Mouse (Mus musculus): ENCODE results near the gene Kcnk10. TPM values are rescaled to one million over a fixed set of nuclear protein-coding genes. Genes with fewer than 3 reads are reported as not detected.

Gene Kcnk10
- polyA plus RNA-seq, 1 experiment from 2014 or later, result 1.1 TPM

DNA sequence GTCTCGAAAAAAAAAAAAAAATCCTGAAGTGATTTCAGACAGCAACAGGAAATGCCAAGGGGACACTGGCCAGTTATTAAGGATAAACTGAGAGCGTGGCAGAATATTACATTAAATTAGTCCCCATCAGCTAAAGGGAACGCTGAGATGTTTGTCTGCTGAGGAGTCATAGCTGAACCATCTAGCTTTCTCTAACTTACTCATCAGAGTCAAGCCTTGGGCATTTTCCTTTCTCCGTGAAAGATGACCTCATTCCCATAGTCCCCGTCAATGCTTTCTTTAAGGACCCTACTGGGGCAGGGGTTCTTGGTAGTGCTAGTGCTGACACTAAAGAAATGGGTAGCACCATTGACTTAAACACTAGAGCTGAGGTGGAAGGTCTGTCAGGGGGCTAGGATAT is 106.9 kb downstream of the Kcnk10 start:
- WGBS, result 70% methylated on average over 5 of the region's 5 CpGs

GRCm38 (mm10) chr12:98470097-98470496 is 108.0 kb downstream of the Kcnk10 start:
- H3K9ac ChIP-seq, result no peak overlapping the region
- no peaks in the 10 kb centered on the region for H3K27me3 ChIP-seq (replicated peaks)
- H3K9me3 ChIP-seq, result no peaks in the 10 kb centered on the region
- H3K27ac ChIP-seq, result no peak overlapping the region
- no peak overlapping the region for H3K4me2 ChIP-seq (replicated peaks)
- WGBS, result 80% methylated on average over 3 of the region's 3 CpGs
- no peaks in the 10 kb centered on the region for H3K4me1 ChIP-seq (replicated peaks)
- H3K36me3 ChIP-seq, result no peaks in the 10 kb centered on the region
- H3K4me3 ChIP-seq (replicated peaks), result no peak overlapping the region
- ATAC-seq, result no peak

More for the DNA sequence above, 106.9 kb downstream of the Kcnk10 start:
- no peaks in the 10 kb centered on the region for H3K36me3 ChIP-seq
- H3K9me3 ChIP-seq, result no peaks in the 10 kb centered on the region
- H3K27ac ChIP-seq, result no peak overlapping the region
- ATAC-seq, result no peak
- H3K4me2 ChIP-seq (replicated peaks), result no peak overlapping the region
- H3K4me3 ChIP-seq (replicated peaks), result no peak overlapping the region
- no peaks in the 10 kb centered on the region for H3K4me1 ChIP-seq (replicated peaks)
- no peak overlapping the region for H3K9ac ChIP-seq
- H3K27me3 ChIP-seq (replicated peaks), result no peaks in the 10 kb centered on the region

DNA sequence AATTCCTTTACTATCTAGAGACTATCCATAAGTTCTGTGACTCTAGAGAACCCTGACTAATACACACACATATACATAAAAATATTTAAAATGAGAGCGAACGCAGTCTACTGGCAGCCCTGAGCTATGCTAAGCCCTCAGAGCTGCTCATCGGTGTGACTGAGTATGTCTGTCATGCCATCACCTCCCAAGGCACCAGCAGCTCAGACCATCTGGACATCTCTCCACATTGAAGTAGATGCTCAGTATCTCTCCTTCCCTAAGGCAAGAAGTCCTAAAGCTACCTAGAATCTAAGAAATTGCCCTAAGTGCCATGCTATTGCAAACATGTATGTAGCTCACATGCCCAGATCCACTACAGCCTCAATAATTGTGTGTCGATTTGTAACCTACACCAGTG is 110.3 kb downstream of the Kcnk10 start:
- Histone ChIP-seq H3K9ac (no peak overlapping the region), H3K4me1 (replicated peaks) (no peaks in the 10 kb centered on the region), H3K27ac (no peak overlapping the region), H3K4me3 (replicated peaks) (no peak overlapping the region), H3K4me2 (replicated peaks) (no peak overlapping the region), H3K9me3 (no peaks in the 10 kb centered on the region), H3K27me3 (replicated peaks) (no peaks in the 10 kb centered on the region), H3K36me3 (no peaks in the 10 kb centered on the region)
- 91% methylated on average over 4 of the region's 4 CpGs for WGBS
- ATAC-seq, result no peak

GRCm38 (mm10) chr12:98459889-98460288 is 118.2 kb downstream of the Kcnk10 start:
- no peaks in the 10 kb centered on the region for H3K36me3 ChIP-seq
- no peak overlapping the region for H3K4me2 ChIP-seq (replicated peaks)
- H3K27ac ChIP-seq, result no peak overlapping the region
- no peaks in the 10 kb centered on the region for H3K4me1 ChIP-seq (replicated peaks)
- no peak overlapping the region for H3K4me3 ChIP-seq (replicated peaks)
- H3K9ac ChIP-seq, result no peak overlapping the region
- H3K9me3 ChIP-seq, result no peaks in the 10 kb centered on the region
- ATAC-seq, result no peak
- H3K27me3 ChIP-seq (replicated peaks), result no peaks in the 10 kb centered on the region
- 44% methylated on average over 3 of the region's 3 CpGs for WGBS

GRCm38 (mm10) chr12:98458944-98459343 is 119.2 kb downstream of the Kcnk10 start:
- no peak overlapping the region for H3K9ac ChIP-seq
- ATAC-seq, result no peak
- no peaks in the 10 kb centered on the region for H3K4me1 ChIP-seq (replicated peaks)
- no peak overlapping the region for H3K4me2 ChIP-seq (replicated peaks)
- H3K36me3 ChIP-seq, result no peaks in the 10 kb centered on the region
- no peaks in the 10 kb centered on the region for H3K27me3 ChIP-seq (replicated peaks)
- H3K27ac ChIP-seq, result no peak overlapping the region
- WGBS, result 93% methylated on average over 4 of the region's 4 CpGs
- no peak overlapping the region for H3K4me3 ChIP-seq (replicated peaks)
- H3K9me3 ChIP-seq, result no peaks in the 10 kb centered on the region

DNA sequence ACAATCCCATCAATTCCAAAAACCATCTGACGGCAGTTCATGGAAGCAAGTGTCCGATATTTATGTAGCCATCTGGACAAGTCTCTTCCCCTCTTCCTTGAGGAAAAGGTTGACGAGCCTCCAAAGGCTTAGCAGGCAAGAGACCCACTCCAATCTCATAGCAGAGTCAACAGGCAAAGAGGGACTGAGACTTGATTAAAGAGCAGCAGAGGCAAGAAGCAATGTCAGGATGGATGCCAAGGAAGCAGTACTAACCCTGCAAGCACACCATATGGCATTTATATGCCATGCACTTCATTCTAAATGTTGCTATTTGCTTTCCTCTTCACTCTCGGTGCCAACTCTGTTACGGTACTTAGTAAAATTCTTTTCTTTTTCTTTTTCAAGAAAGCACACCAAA is 119.6 kb downstream of the Kcnk10 start:
- Histone ChIP-seq H3K27ac (no peak overlapping the region), H3K4me1 (replicated peaks) (no peaks in the 10 kb centered on the region), H3K27me3 (replicated peaks) (no peaks in the 10 kb centered on the region), H3K4me3 (replicated peaks) (no peak overlapping the region), H3K36me3 (no peaks in the 10 kb centered on the region), H3K4me2 (replicated peaks) (no peak overlapping the region), H3K9ac (no peak overlapping the region), H3K9me3 (no peaks in the 10 kb centered on the region)
- 84% methylated on average over 5 of the region's 5 CpGs for WGBS
- no peak for ATAC-seq

DNA sequence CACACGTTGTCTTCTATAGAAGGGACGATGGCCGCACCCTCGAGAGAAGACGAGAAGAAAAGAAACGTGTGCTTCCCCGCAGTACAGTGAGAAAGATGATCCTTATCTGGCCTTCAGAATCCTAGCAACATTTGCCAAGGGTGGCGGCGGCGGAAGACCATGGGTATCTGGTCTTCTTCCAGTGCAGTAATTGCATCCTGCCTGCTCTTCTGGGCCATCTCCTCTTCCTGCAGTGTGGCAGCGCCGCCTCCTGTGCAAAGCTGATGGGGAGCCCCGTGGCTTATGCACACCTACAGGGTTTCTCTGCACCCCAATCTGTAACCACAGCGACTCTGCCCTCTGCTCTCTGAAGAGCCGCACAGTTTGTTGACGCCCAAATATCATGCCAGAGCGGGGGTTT is 124.9 kb downstream of the Kcnk10 start:
- Histone ChIP-seq H3K9ac (no peak overlapping the region), H3K9me3 (no peaks in the 10 kb centered on the region), H3K4me2 (replicated peaks) (no peak overlapping the region), H3K4me1 (replicated peaks) (no peaks in the 10 kb centered on the region), H3K4me3 (replicated peaks) (no peak overlapping the region), H3K27ac (no peak overlapping the region), H3K27me3 (replicated peaks) (no peaks in the 10 kb centered on the region), H3K36me3 (no peaks in the 10 kb centered on the region)
- ATAC-seq, result no peak
- WGBS, result 79% methylated on average over 17 of the region's 17 CpGs

- H3K4me1 ChIP-seq (replicated peaks), result no peaks in the 10 kb centered on the region
- 81% methylated on average over 7 of the region's 7 CpGs for WGBS
- H3K27me3 ChIP-seq (replicated peaks), result no peaks in the 10 kb centered on the region
- ATAC-seq, result no peak
- H3K9ac ChIP-seq, result no peak overlapping the region
- H3K9me3 ChIP-seq, result no peaks in the 10 kb centered on the region
- no peak overlapping the region for H3K27ac ChIP-seq
- no peak overlapping the region for H3K4me2 ChIP-seq (replicated peaks)
- no peak overlapping the region for H3K4me3 ChIP-seq (replicated peaks)
- H3K36me3 ChIP-seq, result no peaks in the 10 kb centered on the region
Measured at GRCm38 (mm10) chr12:98452646-98453045, 125.5 kb downstream of the Kcnk10 start.

DNA sequence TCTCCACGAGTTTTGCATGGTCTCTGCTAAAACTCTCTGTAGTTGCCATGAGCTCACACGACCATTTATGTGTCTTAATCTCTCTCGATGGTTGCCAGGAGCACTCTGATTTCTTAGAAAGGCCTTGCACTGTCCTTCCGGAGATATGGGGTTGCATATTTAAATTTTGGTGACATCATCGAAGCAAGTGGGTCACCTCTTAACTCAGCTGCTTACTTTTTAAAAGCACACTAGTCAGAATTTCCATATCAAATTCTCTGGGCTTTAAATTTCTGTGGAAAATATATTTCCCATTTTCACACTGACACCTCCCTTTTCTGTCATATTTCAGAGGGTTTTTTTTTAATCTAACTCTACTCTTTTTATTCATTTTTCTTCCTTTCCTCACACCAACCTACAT is 132.5 kb downstream of the Kcnk10 start:
- Histone ChIP-seq H3K36me3 (no peaks in the 10 kb centered on the region), H3K4me2 (replicated peaks) (no peak overlapping the region), H3K9ac (no peak overlapping the region), H3K9me3 (no peaks in the 10 kb centered on the region), H3K4me3 (replicated peaks) (no peak overlapping the region), H3K27ac (no peak overlapping the region), H3K27me3 (replicated peaks) (no peaks in the 10 kb centered on the region), H3K4me1 (replicated peaks) (no peaks in the 10 kb centered on the region)
- ATAC-seq, result no peak
- 70% methylated on average over 5 of the region's 5 CpGs for WGBS

DNA sequence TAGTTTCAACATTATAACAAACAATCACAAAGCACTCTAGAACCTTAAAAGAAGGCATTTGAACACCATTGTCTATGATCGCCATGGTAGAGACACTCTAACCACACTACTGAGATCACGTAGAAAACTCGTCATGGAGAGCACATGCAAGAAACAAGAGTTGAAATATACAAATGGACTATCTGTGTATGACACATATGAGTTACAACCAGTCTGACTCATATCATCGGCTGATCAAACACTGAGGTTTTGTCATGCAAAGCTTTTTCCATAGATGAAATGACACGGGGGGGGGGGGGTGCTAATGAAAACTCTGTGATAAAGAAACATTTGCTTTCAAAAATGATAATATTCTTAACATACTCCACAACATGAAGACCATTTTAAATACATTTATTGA is 133.2 kb downstream of the Kcnk10 start:
- Histone ChIP-seq H3K4me1 (replicated peaks) (no peaks in the 10 kb centered on the region), H3K27ac (no peak overlapping the region), H3K4me2 (replicated peaks) (no peak overlapping the region), H3K9me3 (no peaks in the 10 kb centered on the region), H3K4me3 (replicated peaks) (no peak overlapping the region), H3K36me3 (no peaks in the 10 kb centered on the region), H3K27me3 (replicated peaks) (no peaks in the 10 kb centered on the region), H3K9ac (no peak overlapping the region)
- ATAC-seq, result no peak
- 88% methylated on average over 5 of the region's 5 CpGs for WGBS

DNA sequence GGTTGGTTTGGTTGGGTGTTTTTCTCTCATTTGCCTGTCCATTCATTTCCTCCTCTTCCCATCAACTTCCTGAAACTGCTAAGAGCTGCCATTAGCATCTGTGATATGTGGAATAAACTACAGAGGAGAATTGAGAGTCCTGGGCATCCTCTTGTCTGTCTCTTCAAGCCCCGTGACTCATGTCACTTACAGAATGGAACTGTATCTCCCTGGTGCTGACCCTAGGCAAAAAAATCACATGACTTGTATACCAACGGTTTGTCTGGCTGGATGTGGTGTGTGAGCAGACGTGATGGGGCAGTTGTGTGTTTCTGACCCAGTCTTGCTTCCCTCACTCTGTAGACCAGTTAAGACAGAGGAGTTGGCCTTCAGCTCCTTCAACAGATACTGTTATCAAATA is 134.4 kb downstream of the Kcnk10 start:
- no peak overlapping the region for H3K4me2 ChIP-seq (replicated peaks)
- ATAC-seq, result no peak
- no peak overlapping the region for H3K27ac ChIP-seq
- H3K9me3 ChIP-seq, result no peaks in the 10 kb centered on the region
- no peak overlapping the region for H3K9ac ChIP-seq
- no peaks in the 10 kb centered on the region for H3K4me1 ChIP-seq (replicated peaks)
- 82% methylated on average over 3 of the region's 3 CpGs for WGBS
- H3K36me3 ChIP-seq, result no peaks in the 10 kb centered on the region
- no peak overlapping the region for H3K4me3 ChIP-seq (replicated peaks)
- no peaks in the 10 kb centered on the region for H3K27me3 ChIP-seq (replicated peaks)

DNA sequence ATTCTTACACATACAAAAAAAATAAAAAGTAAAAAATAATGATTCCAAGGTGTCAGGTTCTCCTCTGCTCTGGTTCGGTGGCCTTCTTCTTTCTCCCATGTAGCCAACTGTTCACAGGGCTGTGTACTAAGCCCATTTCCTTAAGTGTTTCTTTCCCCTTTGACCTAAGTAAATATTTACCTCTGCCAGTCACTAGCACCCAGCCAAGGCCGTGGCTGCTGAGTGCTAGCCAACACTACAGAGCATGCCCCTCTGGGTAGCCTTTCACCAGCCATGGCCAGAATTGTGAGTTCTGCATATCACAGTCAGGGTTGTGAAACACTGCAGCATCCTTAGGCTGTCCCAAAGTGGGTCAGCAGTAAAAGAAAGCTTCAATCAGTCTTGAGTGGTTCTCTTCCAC is 140.0 kb downstream of the Kcnk10 start:
- Histone ChIP-seq H3K27ac (no peak overlapping the region), H3K9me3 (no peaks in the 10 kb centered on the region), H3K27me3 (replicated peaks) (no peaks in the 10 kb centered on the region), H3K9ac (no peak overlapping the region), H3K4me3 (replicated peaks) (no peak overlapping the region), H3K4me2 (replicated peaks) (no peak overlapping the region), H3K36me3 (no peaks in the 10 kb centered on the region), H3K4me1 (replicated peaks) (no peaks in the 10 kb centered on the region)
- WGBS, result 15% methylated on average over 2 of the region's 2 CpGs
- no peak for ATAC-seq

DNA sequence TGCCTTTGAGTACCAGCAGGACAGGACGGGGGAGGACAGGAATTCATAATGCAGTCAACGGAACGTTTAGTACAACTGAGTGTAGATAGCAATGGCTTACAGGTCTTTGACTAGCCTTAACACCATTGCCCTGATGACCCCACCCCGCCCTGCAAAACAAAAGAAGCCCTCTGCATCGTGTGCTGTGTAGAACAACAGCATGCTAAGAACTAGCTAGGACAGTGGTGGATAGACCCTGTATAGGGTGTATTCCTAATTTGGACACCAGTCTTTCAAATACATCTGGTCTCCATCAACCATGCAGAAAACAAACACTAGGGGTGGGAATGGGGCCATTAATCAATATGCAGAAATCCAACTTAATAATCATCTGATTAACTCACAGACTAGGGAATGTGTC is 147.4 kb downstream of the Kcnk10 start:
- no peaks in the 10 kb centered on the region for H3K36me3 ChIP-seq
- ATAC-seq, result no peak
- no peaks in the 10 kb centered on the region for H3K4me1 ChIP-seq (replicated peaks)
- no peak overlapping the region for H3K4me3 ChIP-seq (replicated peaks)
- H3K27me3 ChIP-seq (replicated peaks), result no peaks in the 10 kb centered on the region
- H3K9ac ChIP-seq, result no peak overlapping the region
- no peak overlapping the region for H3K27ac ChIP-seq
- 89% methylated on average over 5 of the region's 5 CpGs for WGBS
- H3K9me3 ChIP-seq, result no peaks in the 10 kb centered on the region
- H3K4me2 ChIP-seq (replicated peaks), result no peak overlapping the region

- Histone ChIP-seq H3K36me3 (no peaks in the 10 kb centered on the region), H3K4me1 (replicated peaks) (no peaks in the 10 kb centered on the region), H3K27ac (no peak overlapping the region), H3K4me3 (replicated peaks) (no peak overlapping the region), H3K27me3 (replicated peaks) (no peaks in the 10 kb centered on the region), H3K9ac (no peak overlapping the region), H3K4me2 (replicated peaks) (no peak overlapping the region), H3K9me3 (no peaks in the 10 kb centered on the region)
- no peak for ATAC-seq
- 77% methylated on average over 7 of the region's 7 CpGs for WGBS
Measured at GRCm38 (mm10) chr12:98421340-98421739, 156.8 kb downstream of the Kcnk10 start.

Data from intestine, embryonic 15.5 days (tissue).